Mouse (Mus musculus): Measurements from ENCODE around the gene Mfn1.

- TF ChIP-seq CTCF (IDR thresholded peaks at IDR 0.05) (no peak), EP300 (IDR thresholded peaks at IDR 0.05) (no peak)
These were observed 86.1 kb downstream of the Mfn1 start for GRCm38 (mm10) chr3:32615376-32615775.
